Mouse (Mus musculus) intestine, embryonic 14.5 days (tissue): ENCODE results near the gene Gm156. TPM values are rescaled to one million over a fixed set of nuclear protein-coding genes. Genes with fewer than 3 reads are reported as not detected.
"Not testable (repeated sequence)": the region's sequence is repeated elsewhere in the genome, so short reads cannot be mapped to it uniquely, and the experiment has no call there.

Experiments used
- ATAC-seq: fragments of 200-750 bp; cut with Nextera tagmentation; replicated peaks from 2 replicates; pipeline ENCODE4 v1.8.0; 2017; ENCODE audit warnings: low read depth, moderate number of reproducible peaks, moderate TSS enrichment, moderate library complexity; ENCODE audit not compliant: low FRiP score, low TSS enrichment
- DNase-seq: peaks from one replicate; pipeline ENCODE4 v3.0.0-alpha.2; 2018; ENCODE audit warnings: low spot score
- H3K27ac ChIP-seq: fragments of 300-500 bp; sonication (generic); 2 replicates; pipeline ENCODE4 v1.5.1; 2014; ENCODE audit warnings: low read depth, mild to moderate bottlenecking, control low read depth
- H3K27me3 ChIP-seq: fragments of 300-500 bp; sonication (generic); replicated peaks from 2 replicates; pipeline ENCODE4 v1.6.1; 2014; ENCODE audit warnings: low read length, control low read depth; ENCODE audit not compliant: control insufficient read depth, insufficient read depth
- H3K36me3 ChIP-seq: fragments of 300-500 bp; sonication (generic); 2 replicates; pipeline ENCODE4 v1.6.1; 2014; ENCODE audit warnings: low read length, control low read depth; ENCODE audit not compliant: control insufficient read depth, insufficient read depth
- H3K4me1 ChIP-seq: fragments of 300-500 bp; sonication (generic); replicated peaks from 2 replicates; pipeline ENCODE4 v1.6.1; 2014; ENCODE audit warnings: low read length, control low read depth, mixed read lengths; ENCODE audit not compliant: control insufficient read depth, insufficient read depth
- H3K4me2 ChIP-seq: fragments of 300-500 bp; sonication (generic); 2 replicates; pipeline ENCODE4 v1.6.1; 2014; ENCODE audit warnings: low read length
- H3K4me3 ChIP-seq: fragments of 300-500 bp; sonication (generic); 2 replicates; pipeline ENCODE4 v1.5.1; 2014; ENCODE audit warnings: low read depth, low read length, control low read depth, mixed read lengths
- H3K9ac ChIP-seq: fragments of 300-500 bp; sonication (generic); 2 replicates; pipeline ENCODE4 v1.6.1; 2014; ENCODE audit warnings: mild to moderate bottlenecking, low read length
- H3K9me3 ChIP-seq: fragments of 300-500 bp; sonication (generic); 2 replicates; pipeline ENCODE4 v1.6.1; 2016; ENCODE audit warnings: low read length, control low read depth; ENCODE audit not compliant: control insufficient read depth
- WGBS: fragments of 180-500 bp; shearing (Covaris S2); extraction: QIAGEN DNeasy Blood & Tissue Kit; methylation state at CpG from one replicate; pipeline ENCODE4 v1.1.7; 2014; 5-methylcytosine and 5-hydroxymethylcytosine counted together
- polyA plus RNA-seq: library from polyadenylated mRNA; unstranded; fragments of >200 nt; fragmentation: Nextera tagmentation; extraction: Ambion mirVana; gene quantifications from 2 replicates; pipeline ENCODE4 v1.2.1, GENCODE M21; 2014

The Gm156 gene
- polyA plus RNA-seq: not detected in 2 replicates

DNA sequence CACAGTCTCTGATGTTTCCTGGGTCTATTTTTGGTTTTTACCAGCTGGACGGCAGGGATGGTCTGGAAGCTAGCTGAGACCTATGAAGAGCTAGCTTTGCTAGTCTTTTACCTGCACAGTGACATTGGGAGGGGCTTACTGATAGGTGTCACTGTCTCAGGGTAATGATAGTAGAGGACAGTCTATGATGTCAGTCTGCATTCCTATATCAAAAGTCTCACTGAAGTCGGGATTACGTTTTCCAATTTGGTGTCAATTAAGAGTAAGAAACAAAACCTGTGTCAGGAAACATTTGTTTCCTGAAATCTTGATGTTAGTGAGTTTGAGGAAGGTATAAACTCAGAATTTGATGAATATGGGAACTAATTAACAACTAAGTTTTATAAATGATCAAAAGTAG is at the start of gene Gm156:
TSS of gene Gm156 (minus strand) at position 101 of the 400 bp plus-strand sequence.
- not testable (repeated sequence) for H3K9me3 ChIP-seq

DNA sequence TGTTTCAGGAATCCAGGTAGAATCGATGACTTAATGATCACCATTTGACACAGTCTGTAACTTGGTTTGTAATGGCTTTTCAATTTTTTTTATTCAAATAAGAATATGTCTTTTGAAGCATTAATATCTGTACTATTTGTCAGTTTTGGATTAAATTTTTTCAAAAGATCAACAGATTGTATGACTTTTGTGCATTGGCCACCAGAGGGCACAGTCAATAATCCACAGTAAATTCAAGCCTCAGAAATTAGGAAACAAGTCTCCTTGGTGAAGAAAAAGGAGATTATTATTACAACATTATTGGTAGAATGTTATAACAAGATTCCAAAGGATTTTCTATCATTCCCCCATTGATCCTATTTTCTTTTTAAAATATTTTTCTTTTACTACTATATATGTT is 41.5 kb upstream of the Gm156 start:
- H3K4me1 ChIP-seq: no peaks in the 10 kb centered on the region
- DNase-seq (no peak), ATAC-seq (no peak)
- no peak overlapping the region for H3K9ac ChIP-seq
- 87% methylated on average over 1 of the region's 1 CpGs for WGBS
- H3K36me3 ChIP-seq: no peaks in the 10 kb centered on the region
- H3K9me3 ChIP-seq: no peaks in the 10 kb centered on the region
- no peak overlapping the region for H3K4me2 ChIP-seq
- H3K4me3 ChIP-seq: no peak overlapping the region
- no peak overlapping the region for H3K27ac ChIP-seq
- no peaks in the 10 kb centered on the region for H3K27me3 ChIP-seq

More for the DNA sequence above, at the start of gene Gm156:
- H3K36me3 ChIP-seq, ATAC-seq, H3K4me3 ChIP-seq, DNase-seq, H3K4me2 ChIP-seq, H3K27me3 ChIP-seq, H3K9ac ChIP-seq, H3K27ac ChIP-seq, H3K4me1 ChIP-seq: not testable (repeated sequence)
- 91% methylated on average over 3 of the region's 3 CpGs for WGBS

DNA sequence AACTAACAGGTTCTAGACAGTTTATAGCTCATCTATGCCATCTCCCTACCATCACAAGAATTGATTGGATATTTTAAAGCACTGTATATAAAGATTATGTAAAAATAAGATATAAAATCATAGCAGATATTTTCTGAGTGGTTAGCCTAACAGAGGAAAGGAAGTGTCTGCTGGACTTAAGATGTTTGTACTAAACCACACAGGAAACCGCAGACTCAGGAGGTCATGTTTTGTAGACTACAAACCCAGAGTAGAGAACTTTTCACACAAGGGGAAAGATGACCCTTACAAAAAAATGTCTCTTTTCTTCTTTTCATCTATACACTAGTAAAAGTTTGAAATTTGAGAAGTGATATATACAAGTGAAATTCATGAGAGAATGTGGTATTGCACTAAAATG is 39.9 kb upstream of the Gm156 start:
- H3K27me3 ChIP-seq: no peaks in the 10 kb centered on the region
- ATAC-seq (no peak), DNase-seq (no peak)
- no peaks in the 10 kb centered on the region for H3K4me1 ChIP-seq
- WGBS: 100% methylated on average over 1 of the region's 1 CpGs
- no peaks in the 10 kb centered on the region for H3K9me3 ChIP-seq
- no peaks in the 10 kb centered on the region for H3K36me3 ChIP-seq
- H3K4me3 ChIP-seq: no peak overlapping the region
- H3K9ac ChIP-seq: no peak overlapping the region
- no peak overlapping the region for H3K4me2 ChIP-seq
- H3K27ac ChIP-seq: no peak overlapping the region

DNA sequence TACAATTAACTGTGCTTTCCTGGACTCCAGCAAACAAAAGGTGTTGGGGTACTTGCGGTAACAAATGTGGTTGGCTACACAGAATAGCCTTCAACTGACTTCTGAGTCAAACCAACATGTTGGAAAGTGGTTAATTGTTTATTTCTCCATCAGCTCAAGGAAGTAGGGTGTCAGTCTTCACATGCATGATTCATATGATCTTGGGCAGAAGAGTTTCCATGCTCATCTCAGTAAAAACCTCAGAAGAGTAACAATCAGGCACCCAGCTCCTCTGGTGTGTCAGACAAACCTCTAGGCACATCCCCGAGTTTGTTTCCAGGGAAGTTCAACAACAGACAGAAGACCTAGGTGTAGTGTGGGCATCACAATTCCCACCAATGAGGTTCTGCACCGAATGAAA is 33.7 kb upstream of the Gm156 start:
- ATAC-seq: no peak
- Histone ChIP-seq H3K36me3 (no peaks in the 10 kb centered on the region), H3K4me3 (no peak overlapping the region), H3K27me3 (no peaks in the 10 kb centered on the region), H3K4me1 (no peaks in the 10 kb centered on the region), H3K9ac (no peak overlapping the region), H3K27ac (no peak overlapping the region), H3K9me3 (no peaks in the 10 kb centered on the region), H3K4me2 (no peak overlapping the region)
- WGBS: 66% methylated on average over 3 of the region's 3 CpGs
- DNase-seq: no peak

DNA sequence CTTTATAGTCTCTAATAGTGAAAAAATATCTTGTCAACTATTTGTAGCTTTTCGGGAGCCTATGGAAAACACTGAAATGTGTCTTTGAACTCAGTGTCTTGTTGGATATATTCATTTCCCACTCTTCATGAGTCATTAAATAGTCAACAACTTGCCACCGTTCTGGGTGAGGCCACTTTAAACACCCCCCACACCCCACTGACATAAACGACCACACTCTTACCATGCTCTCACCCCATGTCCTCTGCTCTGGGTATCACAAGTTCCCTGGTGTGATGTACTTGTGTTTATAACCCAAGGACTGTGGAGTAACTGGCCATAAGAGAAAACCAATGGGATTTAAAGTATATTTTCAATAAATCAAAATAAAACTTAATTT is 36.4 kb downstream of the Gm156 start:
- WGBS: 81% methylated on average over 3 of the region's 3 CpGs
- no peaks in the 10 kb centered on the region for H3K9me3 ChIP-seq
- no peak for DNase-seq
- no peaks in the 10 kb centered on the region for H3K27me3 ChIP-seq
- no peak for ATAC-seq
- no peaks in the 10 kb centered on the region for H3K36me3 ChIP-seq
- no peak overlapping the region for H3K4me3 ChIP-seq
- H3K4me2 ChIP-seq: no peak overlapping the region
- no peak overlapping the region for H3K9ac ChIP-seq
- H3K27ac ChIP-seq: no peak overlapping the region
- no peaks in the 10 kb centered on the region for H3K4me1 ChIP-seq

DNA sequence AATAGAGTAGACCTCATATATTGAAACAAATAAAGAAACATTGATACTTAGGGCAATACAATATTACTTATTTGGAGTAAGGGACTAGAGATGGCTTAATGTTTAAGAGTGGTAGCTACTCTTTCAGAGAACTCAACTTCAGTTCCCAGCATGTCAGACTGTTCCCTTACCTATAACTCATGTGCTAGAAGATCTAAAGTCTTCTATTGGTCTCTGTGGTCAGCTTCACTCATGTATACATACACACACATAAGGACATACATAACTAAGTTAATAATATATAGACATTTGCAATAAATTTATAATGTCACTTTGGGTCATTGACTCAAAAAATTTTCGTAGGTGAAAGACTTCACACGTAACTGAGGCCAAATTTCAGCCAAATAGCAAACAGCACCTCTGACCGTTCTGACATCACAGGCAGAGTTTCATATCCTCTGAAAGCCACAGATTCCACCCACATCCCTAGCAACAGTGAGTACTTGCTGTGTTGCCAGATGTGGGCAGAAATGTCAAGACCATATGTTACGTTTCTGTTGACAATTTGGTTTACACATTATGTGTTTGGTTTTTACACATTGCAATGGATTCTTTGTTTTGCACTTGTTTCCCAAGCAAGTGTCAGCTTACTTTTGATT is 36.9 kb downstream of the Gm156 start:
- Histone ChIP-seq H3K4me2 (no peak overlapping the region), H3K9me3 (no peaks in the 10 kb centered on the region), H3K36me3 (no peaks in the 10 kb centered on the region), H3K4me3 (no peak overlapping the region), H3K27me3 (no peaks in the 10 kb centered on the region), H3K9ac (no peak overlapping the region), H3K4me1 (no peaks in the 10 kb centered on the region), H3K27ac (no peak overlapping the region)
- ATAC-seq (no peak), DNase-seq (no peak)
- WGBS: 84% methylated on average over 4 of the region's 4 CpGs

DNA sequence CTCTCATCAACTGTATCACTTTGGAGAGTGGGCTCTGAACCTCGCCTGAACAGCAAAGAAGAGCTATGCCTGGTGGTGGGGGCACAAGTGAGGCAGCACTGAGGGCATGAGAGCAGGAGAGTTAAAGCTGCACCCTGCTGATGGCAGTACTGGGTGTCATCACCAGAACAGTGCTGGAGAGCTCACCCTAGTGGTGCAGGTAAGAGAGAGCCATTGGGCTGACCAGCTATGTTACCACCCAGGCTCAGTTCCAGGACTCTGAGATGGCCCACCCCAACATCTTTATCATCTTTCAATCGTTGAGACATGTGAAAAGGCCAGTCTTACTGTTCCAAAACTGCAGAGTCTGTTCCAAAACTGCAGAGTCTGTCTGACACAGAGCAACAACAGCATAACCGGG is 37.9 kb downstream of the Gm156 start:
- WGBS: 48% methylated on average over 3 of the region's 3 CpGs
- no peak for ATAC-seq
- no peaks in the 10 kb centered on the region for H3K27me3 ChIP-seq
- no peak overlapping the region for H3K27ac ChIP-seq
- no peak overlapping the region for H3K9ac ChIP-seq
- no peak overlapping the region for H3K4me3 ChIP-seq
- H3K4me2 ChIP-seq: no peak overlapping the region
- DNase-seq: no peak
- no peaks in the 10 kb centered on the region for H3K9me3 ChIP-seq
- H3K4me1 ChIP-seq: no peaks in the 10 kb centered on the region
- H3K36me3 ChIP-seq: no peaks in the 10 kb centered on the region

DNA sequence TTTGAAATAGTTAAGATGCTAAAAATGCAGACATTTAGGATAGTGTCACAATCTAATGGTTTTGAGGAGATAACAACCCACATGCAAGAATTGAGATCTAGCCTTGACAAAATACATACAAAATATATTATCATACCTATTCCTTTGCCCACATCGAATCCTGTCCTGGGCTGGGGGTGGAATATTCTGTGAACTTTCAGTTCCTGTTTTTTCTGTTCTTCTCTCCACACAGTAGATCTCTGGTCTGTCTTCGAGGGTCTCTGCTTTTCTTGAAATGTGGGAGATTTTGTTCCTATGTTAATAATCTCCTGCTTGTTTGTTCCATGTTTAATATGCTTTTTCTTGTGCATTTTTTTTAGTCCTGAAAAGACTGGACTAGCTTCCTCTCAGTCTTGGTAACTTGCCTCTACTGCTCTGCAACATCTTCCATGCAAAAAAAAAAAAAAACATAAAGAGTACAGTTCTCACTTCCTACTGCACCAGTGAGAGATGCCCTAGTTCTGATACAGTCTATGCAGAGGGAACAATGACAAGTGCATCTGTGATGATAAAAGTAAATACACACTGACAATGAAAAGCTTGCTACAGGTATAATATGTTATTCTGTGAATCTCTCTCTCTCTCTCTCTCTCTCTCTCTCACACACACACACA is 43.9 kb downstream of the Gm156 start, which contains the start of gene Klri2:
TSS of gene Klri2 (minus strand) at position 416 of the 653 bp plus-strand sequence.
- WGBS: 76% methylated on average over 2 of the region's 2 CpGs
- Histone ChIP-seq H3K4me1 (no peaks in the 10 kb centered on the region), H3K36me3 (no peaks in the 10 kb centered on the region), H3K4me3 (no peak within 1 kb of the TSS), H3K9ac (no peak within 1 kb of the TSS), H3K27ac (no peak within 1 kb of the TSS), H3K9me3 (no peaks in the 10 kb centered on the region), H3K27me3 (no peaks in the 10 kb centered on the region), H3K4me2 (no peak within 1 kb of the TSS)
- ATAC-seq (no peak), DNase-seq (no peak)

DNA sequence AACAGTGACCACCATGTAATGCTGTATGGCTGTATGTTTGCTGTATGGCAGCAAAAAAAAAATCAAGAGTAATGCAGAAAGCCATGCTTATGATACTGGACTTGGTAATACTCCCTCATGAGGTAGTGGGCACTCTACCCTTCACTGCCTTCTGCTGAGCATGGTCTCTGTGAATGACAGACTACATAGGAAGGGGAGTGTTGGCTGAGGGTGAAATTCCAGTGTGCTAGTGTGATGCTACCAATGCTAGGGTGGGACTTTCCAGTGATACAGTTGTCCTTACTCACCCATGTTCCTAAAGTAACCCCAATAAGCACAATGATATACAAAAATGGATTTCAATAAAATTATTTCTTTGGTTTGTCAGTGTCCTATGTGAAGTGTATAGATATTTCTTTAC is 47.7 kb downstream of the Gm156 start:
- no peak overlapping the region for H3K4me3 ChIP-seq
- no peak overlapping the region for H3K27ac ChIP-seq
- H3K36me3 ChIP-seq: no peaks in the 10 kb centered on the region
- no peak overlapping the region for H3K4me2 ChIP-seq
- DNase-seq (no peak), ATAC-seq (no peak)
- no peaks in the 10 kb centered on the region for H3K27me3 ChIP-seq
- no peaks in the 10 kb centered on the region for H3K9me3 ChIP-seq
- H3K9ac ChIP-seq: no peak overlapping the region
- H3K4me1 ChIP-seq: no peaks in the 10 kb centered on the region
